Mouse (Mus musculus): Measurements from ENCODE around the gene Vav2.

Gene Vav2

DNA sequence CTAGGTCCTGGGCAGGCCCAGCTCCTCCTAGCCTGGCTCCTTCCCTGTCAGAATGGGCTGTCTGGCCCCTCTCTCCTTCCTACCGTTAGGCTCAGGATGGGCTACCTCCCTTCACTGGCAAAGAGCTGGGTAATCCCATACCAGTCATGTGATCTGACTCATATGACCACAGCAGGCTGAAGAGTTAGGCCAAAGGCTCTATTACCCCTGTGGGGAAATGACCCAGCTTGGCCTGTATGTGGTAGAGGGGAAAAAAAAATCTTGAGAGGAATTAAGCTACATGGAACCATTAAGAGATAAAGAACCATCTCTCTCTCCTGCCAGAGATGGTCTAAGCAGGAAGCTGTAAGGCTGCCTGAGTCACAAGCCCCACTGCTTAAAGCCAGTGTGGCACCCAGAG, 108.6 kb downstream of the Vav2 start:
- peak; percentile 82 for DNase-seq (ENCODE audit: low read depth)

DNA sequence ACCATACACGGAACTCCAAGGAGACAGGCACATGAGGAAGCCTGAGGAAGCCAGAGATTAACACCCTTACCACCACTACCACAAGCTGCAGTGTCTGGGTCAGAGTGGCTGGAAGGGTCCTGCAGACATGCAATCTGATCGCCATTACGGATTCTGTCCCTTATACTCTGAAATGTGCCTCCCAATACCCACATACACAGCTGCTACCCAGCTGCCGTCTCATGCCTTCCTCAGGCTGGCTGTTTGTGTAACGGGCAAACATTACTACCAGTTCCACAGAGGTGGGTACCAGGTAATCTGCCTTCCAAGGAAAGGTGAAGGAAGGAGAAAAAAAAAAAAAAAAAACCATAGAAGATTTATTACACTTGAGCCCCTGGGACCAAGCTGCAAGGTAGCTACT, 110.7 kb downstream of the Vav2 start:
- no peak for DNase-seq (ENCODE audit: low read depth)

GRCm38 (mm10) chr2:27314269-27314668, 112.6 kb downstream of the Vav2 start:
- DNase-seq (ENCODE audit: low read depth) = no peak

DNA sequence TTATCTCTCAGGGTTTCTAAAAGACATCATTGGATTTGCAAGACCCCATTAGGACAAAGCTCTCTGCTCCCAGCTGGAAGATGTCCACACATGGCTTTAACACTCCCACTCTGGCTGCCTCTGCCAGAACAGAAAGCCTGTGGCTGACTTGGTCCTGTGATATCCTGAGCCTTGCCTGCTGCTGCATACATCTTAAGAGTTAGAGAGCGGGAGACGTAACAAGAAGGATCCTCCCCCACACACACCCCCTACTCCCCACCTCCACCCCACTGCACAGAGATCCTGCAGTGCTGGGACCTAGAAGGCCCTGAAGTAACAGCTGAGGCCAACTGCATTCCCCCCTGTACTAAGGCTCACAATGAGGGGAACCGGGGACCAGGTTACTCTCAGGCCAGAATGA, 114.3 kb downstream of the Vav2 start:
- no peak for DNase-seq (ENCODE audit: low read depth)

GRCm38 (mm10) chr2:27311606-27312005, 115.2 kb downstream of the Vav2 start:
- DNase-seq (ENCODE audit: low read depth) = no peak

- DNase-seq (ENCODE audit: low read depth) = no peak
These were observed 115.9 kb downstream of the Vav2 start for GRCm38 (mm10) chr2:27310908-27311307.

DNA sequence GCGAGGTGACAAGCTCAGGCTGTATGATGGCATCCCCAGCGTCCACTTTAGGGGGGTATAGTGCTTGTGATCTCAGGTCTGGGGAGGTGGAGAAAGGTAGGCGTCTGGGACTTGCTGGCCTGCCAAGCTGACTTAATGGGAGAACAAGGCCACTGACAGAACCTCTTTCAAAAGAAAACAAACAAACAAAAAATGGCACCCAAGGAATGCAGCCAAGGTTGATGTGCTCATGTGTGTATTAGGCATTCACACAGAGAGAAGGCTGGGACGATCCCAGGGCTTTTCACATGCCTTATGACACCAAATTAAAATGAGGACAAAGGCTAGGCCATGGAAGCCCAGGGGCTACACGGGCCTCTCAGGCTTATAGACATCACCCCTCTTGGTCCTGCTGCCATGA, 116.6 kb downstream of the Vav2 start:
- DNase-seq (ENCODE audit: low read depth) = no peak

DNA sequence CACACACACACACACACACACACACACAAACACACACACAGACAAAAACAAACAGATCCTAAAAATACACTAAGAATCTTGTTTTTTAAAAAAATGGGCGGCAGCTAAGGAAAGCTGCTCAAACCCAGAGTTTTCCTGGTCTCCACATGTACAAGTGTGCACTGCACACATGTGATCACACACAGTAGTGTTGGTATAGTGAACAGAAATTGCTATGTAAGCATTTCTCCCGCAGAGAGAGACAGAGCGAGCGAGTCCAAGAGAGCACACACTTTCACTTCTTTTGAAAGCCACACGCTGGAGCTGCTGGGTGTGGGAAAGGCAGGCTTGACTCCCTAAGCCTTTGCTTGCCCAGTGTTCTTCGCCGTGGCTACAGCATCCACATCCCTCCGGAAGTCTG, 120.2 kb downstream of the Vav2 start:
- no peak for DNase-seq (ENCODE audit: low read depth)

DNA sequence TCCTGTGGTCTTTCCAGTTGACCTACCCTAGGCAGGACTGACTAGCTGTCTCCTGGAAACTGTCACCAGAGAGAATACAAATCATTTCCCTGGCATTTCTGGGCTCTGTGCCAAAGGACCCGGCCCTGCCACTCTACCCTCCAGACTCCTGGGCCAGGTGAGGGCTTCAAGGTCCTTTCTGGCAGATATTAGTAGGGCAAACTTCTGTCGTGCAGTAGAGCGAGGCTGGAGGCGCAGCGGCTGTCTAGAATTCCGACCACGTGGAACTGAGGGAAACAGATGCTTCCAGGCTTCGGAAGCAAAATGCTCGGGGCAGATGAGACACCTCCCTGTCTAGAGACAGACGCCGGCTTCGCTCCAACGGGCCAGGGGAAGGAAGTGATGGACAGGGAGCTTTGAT, 122.1 kb downstream of the Vav2 start:
- no peak for DNase-seq (ENCODE audit: low read depth)

DNA sequence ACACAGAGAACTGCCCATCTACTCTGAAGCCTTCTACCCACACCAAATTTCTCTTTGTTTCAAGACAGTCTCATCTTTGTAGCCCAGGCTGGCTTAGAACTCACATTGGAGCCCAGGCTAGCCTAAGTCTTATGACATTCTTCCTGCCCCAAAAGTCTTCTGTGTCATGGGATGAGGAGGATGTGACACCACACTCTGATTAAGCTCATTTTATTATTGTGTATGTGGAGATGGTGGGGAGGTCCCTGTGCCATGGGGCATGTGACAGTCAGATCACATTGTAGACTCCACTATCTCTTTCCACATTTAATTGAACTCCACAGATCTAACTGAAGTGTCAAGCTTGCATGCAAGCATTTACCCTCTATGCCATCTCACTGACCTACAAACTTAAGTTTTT, 122.8 kb downstream of the Vav2 start:
- DNase-seq (ENCODE audit: low read depth) = no peak

DNA sequence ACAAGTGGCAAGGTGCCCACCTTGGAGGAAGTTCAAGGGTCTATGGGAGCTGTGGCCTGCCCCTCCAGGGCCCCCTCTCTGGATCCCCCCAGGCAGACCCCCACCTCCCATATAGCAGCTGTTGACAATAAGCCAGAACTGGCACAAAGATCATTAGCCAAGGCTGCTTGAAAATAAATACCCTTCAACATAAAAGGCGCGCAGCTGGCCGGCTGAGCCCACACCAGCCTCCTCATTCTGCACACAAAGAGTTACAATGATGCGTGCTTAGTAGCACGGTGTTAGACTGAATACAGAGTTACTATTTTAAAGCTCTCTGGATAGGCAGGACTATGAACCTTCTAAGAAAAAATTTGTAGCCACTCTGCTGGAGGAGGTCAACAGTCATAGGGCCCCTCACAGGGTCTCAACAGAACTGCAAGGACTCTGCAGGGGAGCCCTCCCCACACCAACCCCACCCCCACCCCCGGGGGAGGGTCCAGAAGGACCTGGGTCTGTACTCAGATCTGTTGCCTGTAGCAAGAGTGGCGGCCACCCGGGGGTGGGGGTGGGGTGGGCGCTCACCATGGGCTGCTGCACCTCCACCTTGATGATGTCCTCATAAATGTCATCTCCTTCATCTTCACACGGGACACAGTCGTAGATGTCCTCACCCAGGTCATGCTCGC, 125.3 kb downstream of the Vav2 start:
- DNase-seq (ENCODE audit: low read depth) = no peak

DNA sequence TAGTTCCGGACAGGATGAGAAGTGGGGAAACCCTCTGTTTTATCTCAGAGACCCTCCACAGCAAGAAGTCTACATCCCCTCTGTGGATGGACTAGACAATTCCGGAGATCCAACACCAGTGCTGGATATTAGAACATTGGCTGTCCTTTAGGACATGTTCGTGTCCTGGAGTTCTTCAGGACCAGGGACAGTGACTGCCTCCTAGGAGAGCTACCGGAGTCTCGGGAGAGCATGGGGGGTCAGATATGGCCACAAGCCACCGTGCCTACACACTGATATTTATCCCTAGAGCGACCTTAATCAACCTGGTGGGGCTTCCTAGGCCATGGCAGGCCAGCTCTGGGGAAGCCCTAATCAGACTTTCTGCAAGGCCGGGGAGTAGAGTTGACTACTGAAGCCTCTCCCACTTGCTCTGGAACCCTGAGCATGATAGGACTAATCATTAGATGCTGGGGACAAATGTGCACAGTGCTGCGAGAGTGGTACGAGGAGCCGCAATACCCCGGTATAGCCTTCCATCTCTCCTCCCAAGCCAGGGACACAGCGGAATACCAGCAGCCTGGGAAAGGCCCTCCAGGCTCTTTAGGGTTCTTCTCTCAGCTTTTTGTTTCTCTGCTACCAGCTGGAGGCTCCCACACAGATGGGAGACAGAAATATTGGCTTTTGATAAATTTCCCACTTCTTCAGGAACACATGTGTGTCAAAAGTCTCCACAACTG, 125.9 kb downstream of the Vav2 start:
- DNase-seq (ENCODE audit: low read depth) = no peak

- no peak for DNase-seq (ENCODE audit: low read depth)
These were observed 130.0 kb downstream of the Vav2 start for GRCm38 (mm10) chr2:27296656-27297406.

GRCm38 (mm10) chr2:27294777-27295176, 132.1 kb downstream of the Vav2 start:
- no peak for DNase-seq (ENCODE audit: low read depth)

- DNase-seq (ENCODE audit: low read depth) = peak; percentile 80
These were observed 137.8 kb downstream of the Vav2 start for GRCm38 (mm10) chr2:27289019-27289418.

- DNase-seq (ENCODE audit: low read depth) = no peak
These were observed 139.7 kb downstream of the Vav2 start for GRCm38 (mm10) chr2:27286971-27287710.

- DNase-seq (ENCODE audit: low read depth) = no peak
These were observed 142.4 kb downstream of the Vav2 start for GRCm38 (mm10) chr2:27284441-27284840.

DNA sequence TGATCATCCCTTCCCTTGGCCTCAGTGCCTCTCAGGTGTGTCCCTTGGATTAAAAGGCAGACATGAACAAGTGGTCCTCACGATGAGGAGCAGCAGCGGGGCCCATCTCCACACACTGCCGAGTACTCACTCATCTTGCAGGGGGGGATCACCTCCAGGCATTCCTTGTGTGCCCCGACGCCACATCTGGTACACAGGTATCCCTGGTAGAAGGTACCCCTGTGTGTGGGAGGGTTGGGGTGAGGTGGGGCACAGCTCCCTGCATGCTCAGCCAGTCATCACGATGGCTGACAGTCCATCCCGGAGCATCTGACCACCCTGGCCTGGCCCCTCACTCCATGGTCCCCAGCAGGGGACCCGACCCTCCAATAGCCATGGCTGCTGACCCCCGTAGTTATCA, 145.1 kb downstream of the Vav2 start:
- DNase-seq (ENCODE audit: low read depth) = no peak

- DNase-seq (ENCODE audit: low read depth) = peak; percentile 71
These were observed 145.8 kb downstream of the Vav2 start for GRCm38 (mm10) chr2:27280920-27281611.

DNA sequence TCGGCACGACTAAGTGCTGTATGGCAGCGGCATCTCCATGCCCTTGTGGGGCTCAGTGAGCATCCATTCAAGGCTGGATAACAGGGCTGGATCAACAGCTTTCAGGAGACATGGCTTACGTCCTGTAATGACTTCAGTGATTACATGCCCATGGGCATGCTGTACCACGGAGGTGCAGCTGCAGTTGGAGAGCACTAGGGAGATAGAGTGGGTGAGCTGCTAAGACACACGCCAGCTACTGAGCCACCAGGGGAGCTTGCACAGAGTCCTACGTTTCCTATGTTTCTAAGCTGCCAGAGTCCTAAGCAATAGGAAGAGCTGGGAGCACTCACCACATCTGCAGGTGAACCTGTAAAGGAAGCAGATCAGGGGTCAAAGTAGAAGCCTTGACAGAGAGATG, 148.0 kb downstream of the Vav2 start:
- DNase-seq (ENCODE audit: low read depth) = no peak

GRCm38 (mm10) chr2:27268325-27268724, 158.5 kb downstream of the Vav2 start:
- DNase-seq (ENCODE audit: low read depth) = no peak

GRCm38 (mm10) chr2:27265819-27266218, 161.0 kb downstream of the Vav2 start:
- DNase-seq (ENCODE audit: low read depth) = no peak

Measured in 416B (cell line).